9 mouse cellular contexts compared by ENCODE assay signal in the genomic region with DNA sequence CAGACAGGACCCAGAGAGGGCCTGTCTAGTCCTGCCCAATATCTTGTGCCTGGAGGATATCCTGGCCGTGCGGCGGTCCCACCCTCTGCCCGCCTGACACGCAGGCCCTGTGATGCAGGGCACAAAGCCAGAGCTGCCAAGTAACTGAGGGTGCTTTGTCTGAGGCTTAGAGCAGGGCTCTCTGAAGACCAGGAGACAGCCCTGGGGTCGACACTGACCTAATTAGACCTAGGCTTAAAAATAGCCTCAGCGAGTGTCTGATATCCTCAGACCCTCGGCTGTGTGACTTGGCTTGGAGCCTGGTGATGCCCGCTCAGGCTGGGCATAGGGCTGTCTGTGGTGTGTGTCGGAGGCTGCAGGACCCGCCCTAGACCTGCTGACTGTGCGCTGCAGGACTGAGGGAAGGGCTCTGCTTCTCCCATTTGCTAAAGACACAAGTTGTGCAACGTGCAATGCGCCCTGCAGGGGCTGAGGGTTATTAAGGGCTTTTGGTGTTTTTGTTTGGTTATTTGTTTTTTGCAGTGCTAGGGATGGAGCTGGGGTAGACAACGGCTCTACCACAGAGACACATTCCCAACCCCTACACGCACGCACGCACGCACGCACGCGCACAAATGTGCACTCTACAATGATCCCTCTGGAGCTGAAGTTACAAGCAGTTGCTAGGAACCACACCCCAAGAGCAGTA. TPM values are rescaled to one million over a fixed set of nuclear protein-coding genes. Genes with fewer than 3 reads are reported as not detected.
A peak's percentile ranks its signal among the peaks of the same experiment; 100 is the strongest.
DNase-seq lines count a peak whose midpoint lies in the region; ATAC-seq and TF ChIP-seq lines count a peak whose summit lies in the region.
"Had no signal": no experiment of that assay in that cellular context is flagged by ENCODE, and none has a peak within 500 bp of the region (broad histone marks: within the 10 kb centered on the region; RNA-seq: fewer than 3 reads in every experiment).

No protein-coding gene starts in this region.

- H3K9ac ChIP-seq in forebrain, embryonic 13.5 days: no peak overlapping the region
- H3K9ac ChIP-seq in forebrain, embryonic 11.5 days (ENCODE audit: low read length): no peak overlapping the region
- 0 out of 2 replicates have a peak overlapping the region, but pooled peaks have one; percentile 4 for H3K9ac ChIP-seq in ES-E14 (ENCODE audit: insufficient read depth, low read depth, low read length, poor library complexity, severe bottlenecking)
- H3K9ac ChIP-seq in forebrain, embryonic 16.5 days (replicated peaks; ENCODE audit: low read depth, low read length): 0 out of 2 replicates have a peak overlapping the region, but pooled peaks have one; percentile 6
- no peak overlapping the region for H3K9ac ChIP-seq in liver, postnatal 0 days (replicated peaks)

- peak; percentile 46 for ATAC-seq in forebrain, embryonic 13.5 days
- no peak for ATAC-seq in forebrain, embryonic 11.5 days (replicated peaks; ENCODE audit: low FRiP score)
- ATAC-seq in forebrain, embryonic 16.5 days: peak; percentile 42
- no peak for ATAC-seq in liver, postnatal 0 days

- H3K4me3 ChIP-seq in forebrain, embryonic 13.5 days: no peak overlapping the region
- H3K4me3 ChIP-seq in forebrain, embryonic 11.5 days (ENCODE audit: low read depth, low read length): no peak overlapping the region
- H3K4me3 ChIP-seq in ES-E14 (ENCODE audit: insufficient read depth in 1 of 2, low read depth in 1 of 2, low read length in 2 of 2, poor library complexity in 1 of 2, severe bottlenecking in 1 of 2): peak overlapping the region; percentile 9 to 14; a peak in 1 of 4 replicates
- no peak overlapping the region for H3K4me3 ChIP-seq in forebrain, embryonic 16.5 days (replicated peaks; ENCODE audit: low read length)
- H3K4me3 ChIP-seq in liver, postnatal 0 days (ENCODE audit: low read depth, low read length): no peak overlapping the region

- H3K27ac ChIP-seq in forebrain, embryonic 13.5 days: no peak overlapping the region
- no peak overlapping the region for H3K27ac ChIP-seq in forebrain, embryonic 11.5 days (ENCODE audit: low read depth, low read length)
- H3K27ac ChIP-seq in ES-E14 (ENCODE audit: insufficient read depth, low read depth, low read length, poor library complexity, severe bottlenecking): no peak overlapping the region
- no peak overlapping the region for H3K27ac ChIP-seq in forebrain, embryonic 16.5 days (ENCODE audit: low read length)
- no peak overlapping the region for H3K27ac ChIP-seq in liver, postnatal 0 days (ENCODE audit: low read depth)
- H3K27ac ChIP-seq: macrophage had no signal

- intact Hi-C loops in left cerebral cortex, postnatal 14 days (cut with DNase I): no loop called here

- H3K9me3 ChIP-seq in forebrain, embryonic 13.5 days (replicated peaks): no peaks in the 10 kb centered on the region
- no peaks in the 10 kb centered on the region for H3K9me3 ChIP-seq in forebrain, embryonic 11.5 days (ENCODE audit: control insufficient read depth, low read length)
- H3K9me3 ChIP-seq in ES-E14 (ENCODE audit: control insufficient read depth, insufficient read depth, low read depth, low read length): no peaks in the 10 kb centered on the region
- H3K9me3 ChIP-seq in forebrain, embryonic 16.5 days (ENCODE audit: control insufficient read depth, low read length): peaks cover 2% of the 10 kb centered on the region; the same call in 1 of the 2 replicates
- no peaks in the 10 kb centered on the region for H3K9me3 ChIP-seq in liver, postnatal 0 days (ENCODE audit: low read length)

- H3K4me1 ChIP-seq in forebrain, embryonic 13.5 days: peaks cover 9% of the 10 kb centered on the region; the same call in 1 of the 2 replicates
- 0 out of 2 replicates have a peak, but pooled peaks cover 3% of the 10 kb centered on the region for H3K4me1 ChIP-seq in forebrain, embryonic 11.5 days (replicated peaks; ENCODE audit: control insufficient read depth, insufficient read depth, low read length)
- H3K4me1 ChIP-seq in ES-E14 (ENCODE audit: control insufficient read depth in 2 of 2, insufficient read depth in 2 of 2, low read length in 2 of 2, poor library complexity in 1 of 2): peaks cover 8 to 40% of the 10 kb centered on the region in 2 experiments; a peak in 3 of 4 replicates
- H3K4me1 ChIP-seq in forebrain, embryonic 16.5 days (replicated peaks; ENCODE audit: control insufficient read depth, insufficient read depth, low read length): peaks cover 10% of the 10 kb centered on the region
- H3K4me1 ChIP-seq in liver, postnatal 0 days (ENCODE audit: insufficient read depth): peaks cover 30% of the 10 kb centered on the region

- in situ Hi-C loops in ES-E14 (cut with MboI; ENCODE audit: low sequenced_read_pairs in 2 of 2, unreplicated experiment in 2 of 2): no loop called here

- no peak for DNase-seq in forebrain, embryonic 11.5 days (ENCODE audit: low spot score)
- DNase-seq in ES-E14 (ENCODE audit: low read depth, low spot score): no peak
- DNase-seq in left cerebral cortex, postnatal 14 days (ENCODE audit: low spot score in 2 of 2): peak; percentile 26 to 30
- no peak for DNase-seq in liver, postnatal 0 days
- no peak for DNase-seq in gastrocnemius, adult 18-20 months (ENCODE audit: low spot score)
- DNase-seq in thymus, postnatal 0 days (ENCODE audit: low spot score): no peak

- 69% methylated on average over 22 of the region's 22 CpGs for WGBS in forebrain, embryonic 13.5 days
- WGBS in forebrain, embryonic 11.5 days: 78% methylated on average over 22 of the region's 22 CpGs
- 62% methylated on average over 22 of the region's 22 CpGs for WGBS in forebrain, embryonic 16.5 days
- 85% methylated on average over 22 of the region's 22 CpGs for WGBS in liver, postnatal 0 days (ENCODE audit: insufficient replicate concordance)

- TF ChIP-seq CTCF in liver, postnatal 0 days (IDR thresholded peaks at IDR 0.05; ENCODE audit: low read depth): no peak

- no peaks in the 10 kb centered on the region for H3K36me3 ChIP-seq in forebrain, embryonic 13.5 days (ENCODE audit: poor library complexity, severe bottlenecking)
- no peaks in the 10 kb centered on the region for H3K36me3 ChIP-seq in forebrain, embryonic 11.5 days (ENCODE audit: control insufficient read depth, insufficient read depth, low read length)
- H3K36me3 ChIP-seq in ES-E14 (ENCODE audit: control insufficient read depth, insufficient read depth, low read length, poor library complexity, severe bottlenecking): peaks cover 2% of the 10 kb centered on the region; the same call in 1 of the 2 replicates
- H3K36me3 ChIP-seq in forebrain, embryonic 16.5 days (ENCODE audit: control insufficient read depth, insufficient read depth): no peaks in the 10 kb centered on the region
- H3K36me3 ChIP-seq in liver, postnatal 0 days (replicated peaks; ENCODE audit: insufficient read depth, low read length): no peaks in the 10 kb centered on the region

- no peak for TF ChIP-seq EP300 in liver, postnatal 0 days (IDR thresholded peaks at IDR 0.05; ENCODE audit: low read depth)

- no peak overlapping the region for H3K4me2 ChIP-seq in forebrain, embryonic 13.5 days
- no peak overlapping the region for H3K4me2 ChIP-seq in forebrain, embryonic 11.5 days (ENCODE audit: low read depth, low read length, severe bottlenecking)
- no peak overlapping the region for H3K4me2 ChIP-seq in forebrain, embryonic 16.5 days (ENCODE audit: low read length)
- no peak overlapping the region for H3K4me2 ChIP-seq in liver, postnatal 0 days (ENCODE audit: low read depth, low read length)

- no peaks in the 10 kb centered on the region for H3K27me3 ChIP-seq in forebrain, embryonic 13.5 days
- H3K27me3 ChIP-seq in forebrain, embryonic 11.5 days (ENCODE audit: control insufficient read depth, insufficient read depth, low read length): no peaks in the 10 kb centered on the region
- H3K27me3 ChIP-seq in forebrain, embryonic 16.5 days (replicated peaks; ENCODE audit: control insufficient read depth, insufficient read depth, low read length): no peaks in the 10 kb centered on the region
- H3K27me3 ChIP-seq in liver, postnatal 0 days (ENCODE audit: insufficient read depth, low read length): no peaks in the 10 kb centered on the region

TF ChIP-seq in ES-E14, 5 proteins besides CTCF, POLR2A, EP300 and RAD21:
- TF ChIP-seq HCFC1 (IDR thresholded peaks at IDR 0.05; ENCODE audit: borderline replicate concordance, insufficient read depth, low read length) (no peak), ZNF384 (IDR thresholded peaks at IDR 0.05; ENCODE audit: low read depth, low read length) (no peak), ZC3H11A (IDR thresholded peaks at IDR 0.05; ENCODE audit: borderline replicate concordance, low read depth, low read length) (no peak), CHD2 (IDR thresholded peaks at IDR 0.05; ENCODE audit: low read depth, low read length) (no peak), MAFK (IDR thresholded peaks at IDR 0.05; ENCODE audit: insufficient read depth, low read depth, low read length) (no peak)

RNA-seq across cellular contexts. Expression of a gene that starts 26.4 kb away (rescaled TPM):
- 3.4 and 4.5 TPM in 2 replicates for polyA plus RNA-seq in forebrain, embryonic 13.5 days (2015; fragmentation: Nextera tagmentation; extraction: Ambion mirVana)
- 6.3 and 8.9 TPM in 2 replicates for polyA plus RNA-seq in forebrain, embryonic 11.5 days (2014; fragmentation: Nextera tagmentation; extraction: Ambion mirVana)
- 13.6 and 24.0 TPM in 2 replicates for total RNA-seq in ES-E14 (2012; rRNA removed)
- polyA plus RNA-seq in forebrain, embryonic 16.5 days (2015; fragmentation: Nextera tagmentation; extraction: Ambion mirVana): 6.5 and 8.6 TPM in 2 replicates
- total RNA-seq in left cerebral cortex, postnatal 14 days (2021): 1 to 10 TPM; 6.9 to 7.5 TPM
- polyA plus RNA-seq in liver, postnatal 0 days (2015; fragmentation: Nextera tagmentation; extraction: Ambion mirVana): 13.7 and 15.7 TPM in 2 replicates
- total RNA-seq in gastrocnemius, adult 18-20 months (2021): under 1 TPM; 0.48 to 0.88 TPM
- polyA plus RNA-seq in thymus, postnatal 0 days (2015; fragmentation: Nextera tagmentation; extraction: Ambion mirVana): 13.4 and 14.8 TPM in 2 replicates

RNA-seq across cellular contexts. Expression of a gene that starts 42.8 kb away (rescaled TPM):
- 1.5 and 3.0 TPM in 2 replicates for polyA plus RNA-seq in forebrain, embryonic 13.5 days (2015; fragmentation: Nextera tagmentation; extraction: Ambion mirVana)
- polyA plus RNA-seq in forebrain, embryonic 11.5 days (2014; fragmentation: Nextera tagmentation; extraction: Ambion mirVana): 0.57 and 1.2 TPM in 2 replicates
- 0.49 and 0.74 TPM in 2 replicates for total RNA-seq in ES-E14 (2012; rRNA removed)
- 1.6 and 1.8 TPM in 2 replicates for polyA plus RNA-seq in forebrain, embryonic 16.5 days (2015; fragmentation: Nextera tagmentation; extraction: Ambion mirVana)
- total RNA-seq in left cerebral cortex, postnatal 14 days (2021): 1 to 10 TPM; 2.7 to 2.9 TPM
- polyA plus RNA-seq in liver, postnatal 0 days (2015; fragmentation: Nextera tagmentation; extraction: Ambion mirVana): 0.71 and 1.0 TPM in 2 replicates
- not detected for total RNA-seq in gastrocnemius, adult 18-20 months (2021)
- 1.9 and 2.4 TPM in 2 replicates for polyA plus RNA-seq in thymus, postnatal 0 days (2015; fragmentation: Nextera tagmentation; extraction: Ambion mirVana)

Comparison
In these comparisons a context has a peak if more than half of its experiments do, and no peak if none do; other contexts are left out.
1. ATAC-seq: peak in forebrain, embryonic 13.5 days (single experiment) and forebrain, embryonic 16.5 days (single experiment); none in forebrain, embryonic 11.5 days (single experiment) and liver, postnatal 0 days (single experiment).
2. H3K9ac ChIP-seq: peak in ES-E14 (single experiment) and forebrain, embryonic 16.5 days (single experiment); none in forebrain, embryonic 13.5 days (single experiment), forebrain, embryonic 11.5 days (single experiment) and liver, postnatal 0 days (single experiment).
3. H3K4me3 ChIP-seq: peak in ES-E14 (2 of 2); none in forebrain, embryonic 13.5 days (single experiment), forebrain, embryonic 11.5 days (single experiment), forebrain, embryonic 16.5 days (single experiment) and liver, postnatal 0 days (single experiment).
4. DNase-seq: peak in left cerebral cortex, postnatal 14 days (2 of 2); none in forebrain, embryonic 11.5 days (single experiment), ES-E14 (single experiment), liver, postnatal 0 days (single experiment), gastrocnemius, adult 18-20 months (single experiment) and thymus, postnatal 0 days (single experiment).